Mouse (Mus musculus): ENCODE measurements around the gene Olfr124. TPM values are rescaled to one million over a fixed set of nuclear protein-coding genes. Genes with fewer than 3 reads are reported as not detected.

Gene Olfr124
- not detected in 2 replicates for polyA plus RNA-seq (2014; fragmentation: Nextera tagmentation; extraction: Ambion mirVana)

GRCm38 (mm10) chr17:37799588-37799987, at the start of gene Olfr124:
Gene Olfr124, plus strand, starts transcription at chr17:37799888.
- no peak for ATAC-seq (ENCODE audit: low FRiP score)
- H3K36me3 ChIP-seq (ENCODE audit: control insufficient read depth, insufficient read depth, low read length): no peaks in the 10 kb centered on the region
- WGBS: 86% methylated on average over 3 of the region's 3 CpGs

GRCm38 (mm10) chr17:37768307-37768706, 31.4 kb upstream of the Olfr124 start, which contains the start of gene Olfr122:
Gene Olfr122, plus strand, starts transcription at chr17:37768607.
- H3K36me3 ChIP-seq (ENCODE audit: control insufficient read depth, insufficient read depth, low read length): no peaks in the 10 kb centered on the region
- H3K4me1 ChIP-seq (replicated peaks; ENCODE audit: control insufficient read depth, insufficient read depth, low read length): no peaks in the 10 kb centered on the region
- no peak within 1 kb of the TSS for H3K9ac ChIP-seq (ENCODE audit: low read depth, low read length)
- no peaks in the 10 kb centered on the region for H3K9me3 ChIP-seq (ENCODE audit: control insufficient read depth, low read length)
- no peak for ATAC-seq (ENCODE audit: low FRiP score)
- no peak for DNase-seq (ENCODE audit: low spot score)
- no peak within 1 kb of the TSS for H3K27ac ChIP-seq (ENCODE audit: low read depth, low read length)
- H3K27me3 ChIP-seq (ENCODE audit: control insufficient read depth, insufficient read depth, low read length): no peaks in the 10 kb centered on the region
- 92% methylated on average over 4 of the region's 4 CpGs for WGBS
- no peak within 1 kb of the TSS for H3K4me3 ChIP-seq (ENCODE audit: low read depth, low read length)
- no peak within 1 kb of the TSS for H3K4me2 ChIP-seq (replicated peaks; ENCODE audit: low read depth, low read length)

More at GRCm38 (mm10) chr17:37799588-37799987, at the start of gene Olfr124:
- H3K9me3 ChIP-seq (ENCODE audit: control insufficient read depth, low read length): no peaks in the 10 kb centered on the region
- no peak for DNase-seq (ENCODE audit: low spot score)
- H3K27me3 ChIP-seq (ENCODE audit: control insufficient read depth, insufficient read depth, low read length): no peaks in the 10 kb centered on the region
- H3K27ac ChIP-seq (ENCODE audit: low read depth, low read length): no peak within 1 kb of the TSS
- no peak within 1 kb of the TSS for H3K4me2 ChIP-seq (replicated peaks; ENCODE audit: low read depth, low read length)
- no peak within 1 kb of the TSS for H3K9ac ChIP-seq (ENCODE audit: low read depth, low read length)
- H3K4me3 ChIP-seq (ENCODE audit: low read depth, low read length): no peak within 1 kb of the TSS
- no peaks in the 10 kb centered on the region for H3K4me1 ChIP-seq (replicated peaks; ENCODE audit: control insufficient read depth, insufficient read depth, low read length)

- Histone ChIP-seq H3K27ac (ENCODE audit: low read depth, low read length) (no peak within 1 kb of the TSS), H3K27me3 (ENCODE audit: control insufficient read depth, insufficient read depth, low read length) (no peaks in the 10 kb centered on the region), H3K4me1 (replicated peaks; ENCODE audit: control insufficient read depth, insufficient read depth, low read length) (no peaks in the 10 kb centered on the region), H3K4me3 (ENCODE audit: low read depth, low read length) (no peak within 1 kb of the TSS), H3K36me3 (ENCODE audit: control insufficient read depth, insufficient read depth, low read length) (no peaks in the 10 kb centered on the region), H3K9ac (ENCODE audit: low read depth, low read length) (no peak within 1 kb of the TSS), H3K9me3 (ENCODE audit: control insufficient read depth, low read length) (no peaks in the 10 kb centered on the region), H3K4me2 (replicated peaks; ENCODE audit: low read depth, low read length) (no peak within 1 kb of the TSS)
- ATAC-seq (ENCODE audit: low FRiP score) (no peak), DNase-seq (ENCODE audit: low spot score) (no peak)
- WGBS: 88% methylated on average over 2 of the region's 2 CpGs
Observed at GRCm38 (mm10) chr17:37793229-37793628, 6.5 kb upstream of the Olfr124 start, which contains the start of gene Olfr123. Gene Olfr123, plus strand, starts transcription at chr17:37793529.

- Histone ChIP-seq H3K9ac (ENCODE audit: low read depth, low read length) (no peak within 1 kb of the TSS), H3K27ac (ENCODE audit: low read depth, low read length) (no peak within 1 kb of the TSS), H3K4me2 (replicated peaks; ENCODE audit: low read depth, low read length) (no peak within 1 kb of the TSS), H3K27me3 (ENCODE audit: control insufficient read depth, insufficient read depth, low read length) (no peaks in the 10 kb centered on the region), H3K4me3 (ENCODE audit: low read depth, low read length) (no peak within 1 kb of the TSS), H3K36me3 (ENCODE audit: control insufficient read depth, insufficient read depth, low read length) (no peaks in the 10 kb centered on the region), H3K4me1 (replicated peaks; ENCODE audit: control insufficient read depth, insufficient read depth, low read length) (no peaks in the 10 kb centered on the region), H3K9me3 (ENCODE audit: control insufficient read depth, low read length) (no peaks in the 10 kb centered on the region)
- DNase-seq (ENCODE audit: low spot score) (no peak), ATAC-seq (ENCODE audit: low FRiP score) (no peak)
Observed at GRCm38 (mm10) chr17:37832649-37833048, 33.0 kb downstream of the Olfr124 start, which contains the start of gene Olfr125. Gene Olfr125, plus strand, starts transcription at chr17:37832949.

- no peak within 1 kb of the TSS for H3K27ac ChIP-seq (ENCODE audit: low read depth, low read length)
- no peak within 1 kb of the TSS for H3K9ac ChIP-seq (ENCODE audit: low read depth, low read length)
- no peak within 1 kb of the TSS for H3K4me3 ChIP-seq (ENCODE audit: low read depth, low read length)
- H3K4me1 ChIP-seq (replicated peaks; ENCODE audit: control insufficient read depth, insufficient read depth, low read length): no peaks in the 10 kb centered on the region
- no peaks in the 10 kb centered on the region for H3K27me3 ChIP-seq (ENCODE audit: control insufficient read depth, insufficient read depth, low read length)
- no peaks in the 10 kb centered on the region for H3K9me3 ChIP-seq (ENCODE audit: control insufficient read depth, low read length)
- DNase-seq (ENCODE audit: low spot score) (no peak), ATAC-seq (ENCODE audit: low FRiP score) (no peak)
- H3K4me2 ChIP-seq (replicated peaks; ENCODE audit: low read depth, low read length): no peak within 1 kb of the TSS
- no peaks in the 10 kb centered on the region for H3K36me3 ChIP-seq (ENCODE audit: control insufficient read depth, insufficient read depth, low read length)
Observed at GRCm38 (mm10) chr17:37847183-37847582, 47.5 kb downstream of the Olfr124 start, which contains the start of gene Olfr126. Gene Olfr126, plus strand, starts transcription at chr17:37847483.

Other genes with a start within 250 kb of the Olfr124 start
- not detected in 2 replicates for gene Olfr112, start 230.4 kb upstream of the Olfr124 start, polyA plus RNA-seq (2014; fragmentation: Nextera tagmentation; extraction: Ambion mirVana)
- not detected in 2 replicates for gene Olfr113, start 222.2 kb upstream of the Olfr124 start, polyA plus RNA-seq (2014; fragmentation: Nextera tagmentation; extraction: Ambion mirVana)
- gene Olfr114, start 207.1 kb upstream of the Olfr124 start, polyA plus RNA-seq (2014; fragmentation: Nextera tagmentation; extraction: Ambion mirVana): not detected in 2 replicates
- not detected in 2 replicates for gene Olfr115, start 172.8 kb upstream of the Olfr124 start, polyA plus RNA-seq (2014; fragmentation: Nextera tagmentation; extraction: Ambion mirVana)
- not detected in 2 replicates for gene Olfr116, start 172.7 kb upstream of the Olfr124 start, polyA plus RNA-seq (2014; fragmentation: Nextera tagmentation; extraction: Ambion mirVana)
- gene Olfr117, start 136.1 kb upstream of the Olfr124 start, polyA plus RNA-seq (2014; fragmentation: Nextera tagmentation; extraction: Ambion mirVana): not detected in 2 replicates
- gene Olfr118, start 132.9 kb upstream of the Olfr124 start, polyA plus RNA-seq (2014; fragmentation: Nextera tagmentation; extraction: Ambion mirVana): not detected in 2 replicates
- not detected in 2 replicates for gene Olfr119, start 103.3 kb upstream of the Olfr124 start, polyA plus RNA-seq (2014; fragmentation: Nextera tagmentation; extraction: Ambion mirVana)
- not detected in 2 replicates for gene Olfr120, start 78.1 kb upstream of the Olfr124 start, polyA plus RNA-seq (2014; fragmentation: Nextera tagmentation; extraction: Ambion mirVana)
- gene Olfr121, start 51.0 kb upstream of the Olfr124 start, polyA plus RNA-seq (2014; fragmentation: Nextera tagmentation; extraction: Ambion mirVana): not detected in 2 replicates
- gene Olfr122, start 31.3 kb upstream of the Olfr124 start, polyA plus RNA-seq (2014; fragmentation: Nextera tagmentation; extraction: Ambion mirVana): not detected in 2 replicates
- not detected in 2 replicates for gene Olfr123, start 6.4 kb upstream of the Olfr124 start, polyA plus RNA-seq (2014; fragmentation: Nextera tagmentation; extraction: Ambion mirVana)
- not detected in 2 replicates for gene Olfr125, start 33.1 kb downstream of the Olfr124 start, polyA plus RNA-seq (2014; fragmentation: Nextera tagmentation; extraction: Ambion mirVana)
- gene Olfr126, start 47.6 kb downstream of the Olfr124 start, polyA plus RNA-seq (2014; fragmentation: Nextera tagmentation; extraction: Ambion mirVana): not detected in 2 replicates
- not detected in 2 replicates for gene Olfr127, start 100.5 kb downstream of the Olfr124 start, polyA plus RNA-seq (2014; fragmentation: Nextera tagmentation; extraction: Ambion mirVana)
- gene Olfr128, start 120.7 kb downstream of the Olfr124 start, polyA plus RNA-seq (2014; fragmentation: Nextera tagmentation; extraction: Ambion mirVana): not detected in 2 replicates
- gene Olfr761, start 153.2 kb downstream of the Olfr124 start, polyA plus RNA-seq (2014; fragmentation: Nextera tagmentation; extraction: Ambion mirVana): not detected in 2 replicates

All from hindbrain, embryonic 11.5 days (tissue).